12 mouse cellular contexts compared by ENCODE assay signal in genomic region chr13:51734556-51734955, GRCm38 (mm10). TPM values are rescaled to one million over a fixed set of nuclear protein-coding genes. Genes with fewer than 3 reads are reported as not detected.
DNase-seq lines count a peak whose midpoint lies in the region; ATAC-seq and TF ChIP-seq lines count a peak whose summit lies in the region.
"Had no signal": no experiment of that assay in that cellular context is flagged by ENCODE, and none has a peak within 500 bp of the region (broad histone marks: within the 10 kb centered on the region; RNA-seq: fewer than 3 reads in every experiment).

No protein-coding gene starts in this region.

- H3K27me3 ChIP-seq in spleen, adult 2 months (ENCODE audit: control insufficient read depth, insufficient read depth, low read length): no peaks in the 10 kb centered on the region
- H3K27me3 ChIP-seq in neural tube, embryonic 15.5 days (replicated peaks): no peaks in the 10 kb centered on the region
- H3K27me3 ChIP-seq: limb, embryonic 13.5 days had no signal

- peaks cover under 1% of the 10 kb centered on the region for H3K36me3 ChIP-seq in spleen, adult 2 months (ENCODE audit: control insufficient read depth, insufficient read depth, low read length)
- H3K36me3 ChIP-seq in neural tube, embryonic 15.5 days: no peaks in the 10 kb centered on the region
- H3K36me3 ChIP-seq: limb, embryonic 13.5 days had no signal

- no peak overlapping the region for H3K4me2 ChIP-seq in neural tube, embryonic 15.5 days
- H3K4me2 ChIP-seq: limb, embryonic 13.5 days had no signal

- H3K4me3 ChIP-seq in spleen, adult 2 months (ENCODE audit: extremely low read depth, insufficient read depth, insufficient read length): peak overlapping the region; percentile 42; the same call in 1 of the 2 replicates
- no peak overlapping the region for H3K4me3 ChIP-seq in neural tube, embryonic 15.5 days (replicated peaks)
- H3K4me3 ChIP-seq: limb, embryonic 13.5 days had no signal

- WGBS in spleen, adult 2 months: 18% methylated on average over 4 of the region's 4 CpGs
- 93% methylated on average over 4 of the region's 4 CpGs for WGBS in neural tube, embryonic 15.5 days

- ATAC-seq in hematopoietic stem cell, adult 5-6 weeks (replicated peaks in 1 of 2; ENCODE audit: insufficient read depth in 1 of 2, low FRiP score in 2 of 2, low TSS enrichment in 1 of 2, low read depth in 1 of 2, poor library complexity in 2 of 2, severe bottlenecking in 2 of 2): peak; percentile 69 to 74
- ATAC-seq in megakaryocyte progenitor cell, adult 5-6 weeks (replicated peaks; ENCODE audit: poor library complexity): peak; percentile 43
- ATAC-seq in neural tube, embryonic 15.5 days (ENCODE audit: low FRiP score): no peak

- TF ChIP-seq CTCF in spleen, adult 2 months (IDR thresholded peaks at IDR 0.05; ENCODE audit: extremely low read depth, insufficient read depth, insufficient read length, insufficient replicate concordance): no peak

- peak overlapping the region; percentile 69 for H3K27ac ChIP-seq in spleen, adult 2 months (ENCODE audit: insufficient read depth, low read length)
- no peak overlapping the region for H3K27ac ChIP-seq in neural tube, embryonic 15.5 days (replicated peaks)
- H3K27ac ChIP-seq: limb, embryonic 13.5 days had no signal

- TF ChIP-seq POLR2A in spleen, adult 2 months (IDR thresholded peaks at IDR 0.05; ENCODE audit: low read depth, low read length): no peak; the same call in 1 of the 2 replicates

- H3K9me3 ChIP-seq in neural tube, embryonic 15.5 days (replicated peaks): no peaks in the 10 kb centered on the region
- H3K9me3 ChIP-seq: limb, embryonic 13.5 days had no signal

- H3K9ac ChIP-seq in neural tube, embryonic 15.5 days (replicated peaks): no peak overlapping the region
- H3K9ac ChIP-seq: limb, embryonic 13.5 days had no signal

- DNase-seq in spleen, adult 2 months (ENCODE audit: low read depth in 1 of 2, low spot score in 2 of 2): peak; percentile 52 to 66
- DNase-seq in spleen, adult 12 weeks (ENCODE audit: low spot score): no peak
- DNase-seq in gastrocnemius, adult 8-10 months (ENCODE audit: low spot score in 2 of 2): no peak
- DNase-seq in right cerebral cortex, postnatal 36 days (ENCODE audit: low spot score in 2 of 2): no peak
- DNase-seq: adrenal gland, postnatal 25 days; cerebellum, adult 9-10 months; heart, postnatal 36 days; thymus, postnatal 14 days had no signal

- peaks cover 69% of the 10 kb centered on the region; the same call in 1 of the 2 replicates for H3K4me1 ChIP-seq in spleen, adult 2 months (ENCODE audit: control insufficient read depth, insufficient read depth, insufficient read length)
- peaks cover 20% of the 10 kb centered on the region for H3K4me1 ChIP-seq in neural tube, embryonic 15.5 days

RNA-seq across cellular contexts. Expression of gene Sema4d, which starts 59.0 kb away (rescaled TPM):
- 77.0 and 103 TPM in 2 replicates for polyA plus RNA-seq in spleen, adult 2 months (2012; rRNA removed)
- 16.9 and 26.5 TPM in 2 replicates for total RNA-seq in hematopoietic stem cell, adult 5-6 weeks (2017)
- 25.4 and 27.1 TPM in 2 replicates for total RNA-seq in megakaryocyte progenitor cell, adult 5-6 weeks (2015)
- 8.6 and 10.7 TPM in 2 replicates for total RNA-seq in megakaryocyte progenitor cell, adult 5-6 weeks (2017)
- total RNA-seq in gastrocnemius, adult 8-10 months (2022): 100 to 1,000 TPM; 127 to 151 (median 139) TPM
- 15.2 and 17.9 TPM in 2 replicates for polyA plus RNA-seq in neural tube, embryonic 15.5 days (2015; fragmentation: Nextera tagmentation; extraction: Ambion mirVana)

Comparison
In these comparisons a context has a peak if more than half of its experiments do, and no peak if none do; other contexts are left out.
1. DNase-seq: peak in spleen, adult 2 months (2 of 2); none in spleen, adult 12 weeks (single experiment), gastrocnemius, adult 8-10 months (0 of 2) and right cerebral cortex, postnatal 36 days (0 of 2).